Mouse (Mus musculus): ENCODE measurements around the gene Map4k1. TPM values are rescaled to one million over a fixed set of nuclear protein-coding genes. Genes with fewer than 3 reads are reported as not detected.

Gene Map4k1
- total and polyA plus RNA-seq, 2 experiments from 2014 or later, result 1.4 TPM; not detected in 1

DNA sequence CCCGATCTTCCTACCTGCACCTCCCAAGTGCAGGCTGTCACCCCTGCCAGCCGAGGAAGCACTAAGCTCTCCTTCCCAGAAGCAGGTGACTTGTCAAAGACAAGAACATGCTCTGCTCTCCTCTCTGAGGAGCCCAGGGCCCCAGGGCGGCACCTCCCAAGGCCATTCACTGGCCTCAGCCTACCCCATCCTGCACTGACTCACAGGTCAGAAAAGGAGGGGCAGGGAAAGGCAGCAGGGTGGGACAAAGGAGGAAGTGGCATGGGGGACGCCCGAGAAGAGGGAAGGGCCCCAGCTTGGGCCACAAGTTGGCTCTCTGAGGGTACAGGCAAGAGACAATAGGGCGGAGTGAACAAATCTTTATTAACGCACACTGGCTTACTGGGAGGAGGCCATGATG is 10.8 kb upstream of the Map4k1 start:
- 78% methylated on average over 7 of the region's 7 CpGs for WGBS
- Histone ChIP-seq H3K4me2 (ENCODE audit: low read depth, low read length) (no peak overlapping the region), H3K36me3 (replicated peaks; ENCODE audit: control insufficient read depth, insufficient read depth, low read length) (peaks cover 30% of the 10 kb centered on the region), H3K9ac (replicated peaks; ENCODE audit: low read depth, low read length) (no peak overlapping the region), H3K4me1 (ENCODE audit: control insufficient read depth, insufficient read depth) (peaks cover 10% of the 10 kb centered on the region), H3K4me3 (ENCODE audit: low read depth, low read length) (no peak overlapping the region), H3K27ac (ENCODE audit: low read depth) (peak overlapping the region; percentile 82), H3K27me3 (ENCODE audit: control insufficient read depth, insufficient read depth, low read length) (no peaks in the 10 kb centered on the region), H3K9me3 (replicated peaks; ENCODE audit: control insufficient read depth, low read length) (no peaks in the 10 kb centered on the region)
- TF ChIP-seq EP300 (IDR thresholded peaks at IDR 0.05; ENCODE audit: low read depth) (no peak), CTCF (IDR thresholded peaks at IDR 0.05; ENCODE audit: low read depth) (no peak)
- DNase-seq (ENCODE audit: low spot score), result no peak
- no peak for ATAC-seq (ENCODE audit: insufficient read depth, low read depth)

DNA sequence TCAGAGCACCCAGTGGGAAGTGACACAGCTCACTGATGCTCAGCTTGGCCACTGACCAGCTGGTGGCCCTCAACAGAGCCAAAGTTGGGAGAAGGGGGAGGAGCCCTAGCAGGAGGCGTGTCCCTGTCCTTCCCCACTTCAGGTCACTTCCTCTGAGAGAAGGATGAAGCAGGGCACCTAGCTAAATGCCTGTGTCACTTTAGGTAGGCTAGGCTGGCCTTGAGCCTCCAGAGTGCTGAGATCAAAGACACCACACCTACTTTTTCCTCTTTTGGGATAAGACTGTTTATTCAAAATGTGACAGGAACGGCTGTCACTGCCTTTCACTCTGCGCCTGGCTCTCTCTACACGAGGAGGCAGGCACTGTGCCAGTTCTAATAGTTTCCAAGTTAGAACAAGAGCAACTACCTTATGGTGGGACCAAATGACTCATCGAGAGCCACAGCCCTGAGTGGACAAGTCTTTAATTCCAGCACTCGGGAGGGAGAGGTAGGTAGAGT is 10.0 kb upstream of the Map4k1 start:
- peak; percentile 67 for DNase-seq (ENCODE audit: low spot score)
- Histone ChIP-seq H3K4me3 (ENCODE audit: low read depth, low read length) (no peak overlapping the region), H3K4me1 (ENCODE audit: control insufficient read depth, insufficient read depth) (peaks cover 10% of the 10 kb centered on the region), H3K36me3 (replicated peaks; ENCODE audit: control insufficient read depth, insufficient read depth, low read length) (peaks cover 37% of the 10 kb centered on the region), H3K9ac (replicated peaks; ENCODE audit: low read depth, low read length) (no peak overlapping the region), H3K27me3 (ENCODE audit: control insufficient read depth, insufficient read depth, low read length) (no peaks in the 10 kb centered on the region), H3K9me3 (replicated peaks; ENCODE audit: control insufficient read depth, low read length) (no peaks in the 10 kb centered on the region), H3K4me2 (ENCODE audit: low read depth, low read length) (peak overlapping the region; percentile 18; the same call in 1 of the 2 replicates), H3K27ac (ENCODE audit: low read depth) (peak overlapping the region; percentile 82)
- TF ChIP-seq EP300 (IDR thresholded peaks at IDR 0.05; ENCODE audit: low read depth), result no peak
- TF ChIP-seq CTCF (IDR thresholded peaks at IDR 0.05; ENCODE audit: low read depth), result no peak
- peak; percentile 72 for ATAC-seq (ENCODE audit: insufficient read depth, low read depth)
- 21% methylated on average over 6 of the region's 6 CpGs for WGBS

DNA sequence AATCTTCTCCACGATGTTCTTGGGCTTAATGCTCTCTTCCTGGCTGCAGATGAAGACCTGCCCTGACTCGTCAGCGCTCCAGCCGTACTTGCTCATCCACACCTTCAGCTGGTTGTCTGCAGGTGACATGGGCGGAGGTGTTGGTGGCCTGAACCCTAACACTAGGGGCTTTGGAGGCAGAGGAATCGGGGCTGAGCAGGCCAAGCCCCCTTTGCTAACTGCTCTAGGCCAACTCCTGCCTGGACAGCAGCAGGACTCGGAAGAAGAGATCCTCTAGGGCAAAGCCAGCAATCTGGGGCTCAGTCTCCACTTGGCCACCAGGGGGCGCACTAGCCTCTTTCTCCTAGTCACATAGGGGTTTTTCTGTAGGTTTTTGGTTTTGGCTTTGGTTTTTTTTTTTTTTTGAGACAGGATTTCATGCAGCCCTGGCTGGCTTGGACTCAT is 9.3 kb upstream of the Map4k1 start:
- H3K36me3 ChIP-seq (replicated peaks; ENCODE audit: control insufficient read depth, insufficient read depth, low read length), result peaks cover 44% of the 10 kb centered on the region
- H3K27ac ChIP-seq (ENCODE audit: low read depth), result peak overlapping the region; percentile 82
- no peak for DNase-seq (ENCODE audit: low spot score)
- H3K9me3 ChIP-seq (replicated peaks; ENCODE audit: control insufficient read depth, low read length), result no peaks in the 10 kb centered on the region
- H3K9ac ChIP-seq (replicated peaks; ENCODE audit: low read depth, low read length), result no peak overlapping the region
- H3K4me2 ChIP-seq (ENCODE audit: low read depth, low read length), result no peak overlapping the region; the same call in 1 of the 2 replicates
- no peaks in the 10 kb centered on the region for H3K27me3 ChIP-seq (ENCODE audit: control insufficient read depth, insufficient read depth, low read length)
- TF ChIP-seq EP300 (IDR thresholded peaks at IDR 0.05; ENCODE audit: low read depth) (no peak), CTCF (IDR thresholded peaks at IDR 0.05; ENCODE audit: low read depth) (peak; percentile 67)
- 60% methylated on average over 8 of the region's 8 CpGs for WGBS
- peaks cover 10% of the 10 kb centered on the region for H3K4me1 ChIP-seq (ENCODE audit: control insufficient read depth, insufficient read depth)
- ATAC-seq (ENCODE audit: insufficient read depth, low read depth), result no peak
- H3K4me3 ChIP-seq (ENCODE audit: low read depth, low read length), result no peak overlapping the region

DNA sequence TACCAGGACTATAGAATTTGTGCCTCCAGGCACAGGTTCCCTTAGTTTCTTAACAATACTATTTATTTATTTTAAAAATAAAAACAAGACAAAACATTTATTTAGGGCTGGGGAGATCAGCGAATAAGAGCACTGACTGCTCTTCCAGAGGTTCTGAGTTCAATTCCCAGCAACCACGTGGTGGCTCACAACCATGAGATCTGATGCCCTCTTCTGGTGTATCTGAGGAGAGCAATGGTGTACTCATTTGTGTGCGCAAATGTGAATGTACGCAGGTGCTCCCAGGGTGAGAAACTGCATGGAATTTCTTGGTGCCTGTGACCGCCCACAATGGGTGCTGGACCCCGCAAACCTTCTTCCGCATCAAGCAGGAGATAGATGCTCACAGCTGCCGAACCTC is 8.8 kb upstream of the Map4k1 start:
- Histone ChIP-seq H3K27me3 (ENCODE audit: control insufficient read depth, insufficient read depth, low read length) (no peaks in the 10 kb centered on the region), H3K27ac (ENCODE audit: low read depth) (no peak overlapping the region), H3K9me3 (replicated peaks; ENCODE audit: control insufficient read depth, low read length) (no peaks in the 10 kb centered on the region), H3K4me1 (ENCODE audit: control insufficient read depth, insufficient read depth) (peaks cover 10% of the 10 kb centered on the region), H3K4me3 (ENCODE audit: low read depth, low read length) (no peak overlapping the region), H3K9ac (replicated peaks; ENCODE audit: low read depth, low read length) (no peak overlapping the region), H3K36me3 (replicated peaks; ENCODE audit: control insufficient read depth, insufficient read depth, low read length) (peaks cover 48% of the 10 kb centered on the region), H3K4me2 (ENCODE audit: low read depth, low read length) (no peak overlapping the region)
- DNase-seq (ENCODE audit: low spot score) (no peak), ATAC-seq (ENCODE audit: insufficient read depth, low read depth) (no peak)
- WGBS, result 80% methylated on average over 8 of the region's 8 CpGs
- peak; percentile 32 for TF ChIP-seq CTCF (IDR thresholded peaks at IDR 0.05; ENCODE audit: low read depth)
- TF ChIP-seq EP300 (IDR thresholded peaks at IDR 0.05; ENCODE audit: low read depth), result no peak

DNA sequence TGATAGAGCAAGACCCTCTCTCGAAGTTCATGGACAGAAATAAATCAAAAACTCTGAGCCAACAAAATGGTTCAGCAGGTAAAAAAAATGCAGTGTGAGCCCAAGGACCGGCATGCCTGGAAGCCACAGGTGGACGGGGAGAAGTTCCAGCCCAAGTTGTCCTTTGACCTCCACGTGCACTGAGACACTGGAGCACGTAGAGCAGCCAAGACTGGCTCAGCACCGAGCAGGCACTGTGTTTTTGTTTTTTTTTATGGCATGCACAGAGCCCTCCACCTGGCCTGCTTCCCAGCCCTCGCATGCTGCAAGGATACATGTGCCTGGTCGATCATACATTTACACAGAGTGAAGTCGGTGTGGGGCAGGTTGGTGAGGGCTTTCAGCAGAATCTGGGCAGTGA is 4.3 kb upstream of the Map4k1 start:
- H3K36me3 ChIP-seq (replicated peaks; ENCODE audit: control insufficient read depth, insufficient read depth, low read length), result peaks cover 57% of the 10 kb centered on the region
- DNase-seq (ENCODE audit: low spot score) (no peak), ATAC-seq (ENCODE audit: insufficient read depth, low read depth) (no peak)
- no peak overlapping the region for H3K9ac ChIP-seq (replicated peaks; ENCODE audit: low read depth, low read length)
- no peaks in the 10 kb centered on the region for H3K27me3 ChIP-seq (ENCODE audit: control insufficient read depth, insufficient read depth, low read length)
- no peak for TF ChIP-seq CTCF (IDR thresholded peaks at IDR 0.05; ENCODE audit: low read depth)
- no peak for TF ChIP-seq EP300 (IDR thresholded peaks at IDR 0.05; ENCODE audit: low read depth)
- no peak overlapping the region for H3K4me2 ChIP-seq (ENCODE audit: low read depth, low read length)
- H3K9me3 ChIP-seq (replicated peaks; ENCODE audit: control insufficient read depth, low read length), result no peaks in the 10 kb centered on the region
- no peak overlapping the region for H3K4me3 ChIP-seq (ENCODE audit: low read depth, low read length)
- peaks cover 9% of the 10 kb centered on the region for H3K4me1 ChIP-seq (ENCODE audit: control insufficient read depth, insufficient read depth)
- WGBS, result 58% methylated on average over 9 of the region's 9 CpGs
- H3K27ac ChIP-seq (ENCODE audit: low read depth), result peak overlapping the region; percentile 34; the same call in 1 of the 2 replicates

Data from heart, postnatal 0 days (tissue).